Mouse (Mus musculus): ENCODE data around the gene Tead4. TPM values are rescaled to one million over a fixed set of nuclear protein-coding genes. Genes with fewer than 3 reads are reported as not detected.

Gene Tead4
- polyA plus RNA-seq, 1 experiment from 2014 or later = 1.6 TPM

GRCm38 (mm10) chr6:128259252-128259651 is 41.4 kb downstream of the Tead4 start:
- Histone ChIP-seq H3K4me2 (replicated peaks) (no peak overlapping the region), H3K4me1 (no peaks in the 10 kb centered on the region), H3K36me3 (no peaks in the 10 kb centered on the region), H3K27me3 (replicated peaks) (no peaks in the 10 kb centered on the region), H3K4me3 (no peak overlapping the region), H3K9ac (no peak overlapping the region), H3K27ac (no peak overlapping the region), H3K9me3 (no peaks in the 10 kb centered on the region)
- 82% methylated on average over 3 of the region's 3 CpGs for WGBS
- ATAC-seq (ENCODE audit: low FRiP score, low read depth) = no peak

GRCm38 (mm10) chr6:128255941-128256340 is 44.7 kb downstream of the Tead4 start:
- no peak overlapping the region for H3K4me2 ChIP-seq (replicated peaks)
- no peaks in the 10 kb centered on the region for H3K4me1 ChIP-seq
- no peak overlapping the region for H3K4me3 ChIP-seq
- H3K9ac ChIP-seq = no peak overlapping the region
- no peaks in the 10 kb centered on the region for H3K27me3 ChIP-seq (replicated peaks)
- no peaks in the 10 kb centered on the region for H3K36me3 ChIP-seq
- whole genome bisulfite sequencing = 72% methylated on average over 2 of the region's 2 CpGs
- H3K9me3 ChIP-seq = no peaks in the 10 kb centered on the region
- H3K27ac ChIP-seq = no peak overlapping the region
- ATAC-seq (ENCODE audit: low FRiP score, low read depth) = no peak

- no peak overlapping the region for H3K4me3 ChIP-seq
- H3K9me3 ChIP-seq = no peaks in the 10 kb centered on the region
- no peak overlapping the region for H3K27ac ChIP-seq
- 82% methylated on average over 4 of the region's 4 CpGs for WGBS
- no peak overlapping the region for H3K4me2 ChIP-seq (replicated peaks)
- H3K9ac ChIP-seq = no peak overlapping the region
- H3K4me1 ChIP-seq = no peaks in the 10 kb centered on the region
- H3K36me3 ChIP-seq = no peaks in the 10 kb centered on the region
- ATAC-seq (ENCODE audit: low FRiP score, low read depth) = no peak
- no peaks in the 10 kb centered on the region for H3K27me3 ChIP-seq (replicated peaks)
These were observed 45.3 kb downstream of the Tead4 start for GRCm38 (mm10) chr6:128255292-128255691.

- ATAC-seq (ENCODE audit: low FRiP score, low read depth) = no peak
- H3K4me2 ChIP-seq (replicated peaks) = no peak overlapping the region
- no peaks in the 10 kb centered on the region for H3K36me3 ChIP-seq
- H3K9me3 ChIP-seq = no peaks in the 10 kb centered on the region
- H3K4me1 ChIP-seq = no peaks in the 10 kb centered on the region
- no peak overlapping the region for H3K9ac ChIP-seq
- no peak overlapping the region for H3K27ac ChIP-seq
- no peaks in the 10 kb centered on the region for H3K27me3 ChIP-seq (replicated peaks)
- WGBS = 44% methylated on average over 4 of the region's 4 CpGs
- no peak overlapping the region for H3K4me3 ChIP-seq
These were observed 46.1 kb downstream of the Tead4 start for GRCm38 (mm10) chr6:128254551-128254950.

GRCm38 (mm10) chr6:128253111-128253510 is 47.5 kb downstream of the Tead4 start:
- H3K9ac ChIP-seq = no peak overlapping the region
- no peaks in the 10 kb centered on the region for H3K36me3 ChIP-seq
- 85% methylated on average over 2 of the region's 2 CpGs for WGBS
- H3K4me3 ChIP-seq = no peak overlapping the region
- H3K27ac ChIP-seq = no peak overlapping the region
- no peaks in the 10 kb centered on the region for H3K4me1 ChIP-seq
- no peaks in the 10 kb centered on the region for H3K9me3 ChIP-seq
- no peak overlapping the region for H3K4me2 ChIP-seq (replicated peaks)
- no peaks in the 10 kb centered on the region for H3K27me3 ChIP-seq (replicated peaks)
- ATAC-seq (ENCODE audit: low FRiP score, low read depth) = no peak

- Histone ChIP-seq H3K4me2 (replicated peaks) (no peak overlapping the region), H3K4me3 (no peak overlapping the region), H3K4me1 (no peaks in the 10 kb centered on the region), H3K36me3 (no peaks in the 10 kb centered on the region), H3K9me3 (no peaks in the 10 kb centered on the region), H3K27me3 (replicated peaks) (no peaks in the 10 kb centered on the region), H3K9ac (no peak overlapping the region), H3K27ac (no peak overlapping the region)
- ATAC-seq (ENCODE audit: low FRiP score, low read depth) = no peak
- WGBS = 84% methylated on average over 5 of the region's 5 CpGs
These were observed 50.0 kb downstream of the Tead4 start for GRCm38 (mm10) chr6:128250596-128250995.

DNA sequence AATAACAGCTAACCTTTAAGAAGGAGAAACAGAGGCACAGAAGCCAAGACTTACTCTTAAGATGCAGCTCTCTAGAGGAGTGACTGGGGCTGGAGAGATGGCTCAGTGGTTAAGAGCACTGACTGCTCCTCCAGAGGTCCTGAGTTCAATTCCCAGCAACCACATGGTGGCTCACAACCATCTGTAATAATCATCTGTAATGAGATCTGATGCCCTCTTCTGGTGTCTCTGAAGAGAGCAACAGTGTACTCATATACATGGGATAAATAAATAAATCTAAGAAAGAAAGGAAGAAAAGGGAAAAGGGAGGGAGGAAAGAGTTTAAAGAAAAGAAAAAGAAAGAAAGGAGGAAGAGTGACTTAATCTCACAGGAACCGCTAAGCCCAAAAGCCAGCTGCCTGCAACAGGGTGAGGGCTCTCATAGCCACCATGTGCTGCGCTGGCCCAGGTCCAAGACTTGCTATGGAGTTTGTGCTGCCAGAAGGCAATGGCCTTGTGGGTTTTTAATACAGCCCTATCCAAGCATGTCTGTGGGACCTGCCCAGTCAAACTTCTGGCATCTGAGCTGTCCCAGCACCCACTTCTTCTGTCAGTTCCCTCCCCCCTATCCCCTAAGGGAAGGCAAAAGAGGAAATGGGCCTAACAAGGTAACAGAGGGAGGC is 63.4 kb downstream of the Tead4 start:
- H3K9ac ChIP-seq = no peak overlapping the region

DNA sequence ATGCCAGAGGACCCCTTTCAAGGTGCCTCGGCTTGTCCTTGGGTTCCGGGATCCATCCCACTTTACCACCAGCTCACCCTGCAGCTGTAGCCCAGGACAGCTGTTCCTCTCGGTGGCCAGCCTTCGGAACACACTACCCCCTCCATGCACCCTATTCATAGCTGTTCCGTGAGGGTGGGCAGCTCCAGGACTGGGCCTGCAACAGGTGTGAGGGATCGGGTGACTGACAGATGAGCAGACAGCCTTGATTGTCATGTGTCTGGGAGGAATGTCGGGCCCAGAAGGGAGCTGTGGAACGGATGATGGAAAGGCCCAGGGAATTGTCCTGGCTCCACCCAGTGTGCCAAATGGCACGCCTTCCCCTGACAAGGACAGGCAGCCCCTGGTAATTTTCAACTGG is 64.0 kb downstream of the Tead4 start:
- H3K9ac ChIP-seq = no peak overlapping the region
- ATAC-seq (ENCODE audit: low FRiP score, low read depth) = no peak
- H3K4me3 ChIP-seq = no peak overlapping the region
- no peaks in the 10 kb centered on the region for H3K27me3 ChIP-seq (replicated peaks)
- H3K36me3 ChIP-seq = no peaks in the 10 kb centered on the region
- H3K4me2 ChIP-seq (replicated peaks) = no peak overlapping the region
- no peak overlapping the region for H3K27ac ChIP-seq
- 71% methylated on average over 9 of the region's 9 CpGs for WGBS
- H3K9me3 ChIP-seq = no peaks in the 10 kb centered on the region
- H3K4me1 ChIP-seq = no peaks in the 10 kb centered on the region

More for the DNA sequence above, 63.4 kb downstream of the Tead4 start:
- H3K27me3 ChIP-seq (replicated peaks) = no peaks in the 10 kb centered on the region
- 81% methylated on average over 2 of the region's 2 CpGs for WGBS
- no peak overlapping the region for H3K4me3 ChIP-seq
- no peaks in the 10 kb centered on the region for H3K9me3 ChIP-seq
- no peak overlapping the region for H3K4me2 ChIP-seq (replicated peaks)
- no peaks in the 10 kb centered on the region for H3K36me3 ChIP-seq
- H3K27ac ChIP-seq = no peak overlapping the region
- ATAC-seq (ENCODE audit: low FRiP score, low read depth) = no peak
- H3K4me1 ChIP-seq = no peaks in the 10 kb centered on the region

DNA sequence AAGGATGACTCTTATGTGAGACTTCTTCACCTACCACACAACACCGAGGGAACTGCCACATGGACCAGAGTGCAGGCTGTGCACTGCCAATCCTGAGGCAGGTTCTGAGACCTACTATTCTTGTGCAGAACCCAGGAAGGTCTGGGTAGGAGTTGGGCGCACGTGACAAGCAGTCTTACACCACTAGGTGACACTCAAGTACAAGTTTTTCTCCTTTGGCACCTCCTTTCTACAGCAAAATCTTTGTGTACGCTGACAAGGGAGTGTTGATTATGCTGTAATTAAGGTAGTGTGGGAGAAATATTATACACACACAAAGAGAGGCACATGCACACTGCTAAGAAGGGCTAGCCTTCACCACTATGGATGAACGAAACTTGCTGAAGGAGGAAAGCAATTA is 66.4 kb downstream of the Tead4 start:
- 35% methylated on average over 5 of the region's 5 CpGs for WGBS
- no peak overlapping the region for H3K9ac ChIP-seq
- no peak overlapping the region for H3K27ac ChIP-seq
- peak; percentile 66; the same call in 1 of the 2 replicates for ATAC-seq (ENCODE audit: low FRiP score, low read depth)
- H3K36me3 ChIP-seq = no peaks in the 10 kb centered on the region
- H3K4me1 ChIP-seq = no peaks in the 10 kb centered on the region
- H3K4me2 ChIP-seq (replicated peaks) = no peak overlapping the region
- no peaks in the 10 kb centered on the region for H3K9me3 ChIP-seq
- no peaks in the 10 kb centered on the region for H3K27me3 ChIP-seq (replicated peaks)
- no peak overlapping the region for H3K4me3 ChIP-seq

DNA sequence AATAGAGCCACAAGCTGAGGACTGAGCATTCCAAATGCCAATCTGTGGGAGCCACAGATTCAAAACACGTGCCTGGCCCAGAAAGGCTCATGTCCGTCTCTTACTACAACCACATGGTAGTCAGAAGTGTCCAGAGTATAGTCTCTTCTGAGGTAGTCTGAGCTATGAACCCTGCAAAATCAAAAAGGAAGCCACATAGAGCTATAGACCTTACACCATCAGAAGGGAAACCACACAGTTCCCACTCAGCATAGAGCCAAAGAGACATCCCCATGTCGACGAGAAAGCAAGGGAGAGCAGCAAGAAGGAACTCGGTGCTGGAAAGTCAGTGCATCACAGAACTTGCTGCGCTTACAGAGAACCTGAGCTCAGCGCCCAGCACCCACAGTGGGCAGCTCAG is 68.4 kb downstream of the Tead4 start:
- H3K9me3 ChIP-seq = no peaks in the 10 kb centered on the region

DNA sequence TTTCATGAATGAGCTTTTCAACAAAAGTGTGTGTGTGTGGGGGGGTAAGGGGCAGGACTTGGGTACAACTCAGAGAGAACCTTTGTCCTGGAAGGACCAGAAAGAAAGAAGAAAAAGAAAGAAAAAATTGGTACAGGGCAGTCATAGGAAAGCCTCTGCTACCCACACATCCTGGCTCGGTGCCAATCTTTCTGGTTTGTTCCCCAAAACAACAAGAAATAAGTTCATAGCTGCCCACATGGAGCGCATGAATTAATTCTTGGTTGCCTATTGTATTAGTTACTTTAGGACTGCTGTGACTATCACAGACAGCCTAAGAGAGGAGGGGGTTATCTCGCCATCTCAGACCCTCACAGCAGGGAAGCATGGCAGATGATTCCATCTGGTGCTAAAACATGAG is 68.9 kb downstream of the Tead4 start:
- Histone ChIP-seq H3K9ac (no peak overlapping the region), H3K27me3 (replicated peaks) (no peaks in the 10 kb centered on the region), H3K36me3 (no peaks in the 10 kb centered on the region), H3K4me1 (no peaks in the 10 kb centered on the region), H3K4me3 (no peak overlapping the region), H3K9me3 (no peaks in the 10 kb centered on the region), H3K27ac (no peak overlapping the region), H3K4me2 (replicated peaks) (no peak overlapping the region)
- no peak for ATAC-seq (ENCODE audit: low FRiP score, low read depth)
- 71% methylated on average over 3 of the region's 3 CpGs for WGBS

More for the DNA sequence above, 68.4 kb downstream of the Tead4 start:
- ATAC-seq (ENCODE audit: low FRiP score, low read depth) = no peak
- H3K4me2 ChIP-seq (replicated peaks) = no peak overlapping the region
- no peak overlapping the region for H3K4me3 ChIP-seq
- no peaks in the 10 kb centered on the region for H3K36me3 ChIP-seq
- H3K27me3 ChIP-seq (replicated peaks) = no peaks in the 10 kb centered on the region
- 75% methylated on average over 7 of the region's 7 CpGs for WGBS
- no peak overlapping the region for H3K27ac ChIP-seq
- H3K4me1 ChIP-seq = no peaks in the 10 kb centered on the region
- no peak overlapping the region for H3K9ac ChIP-seq

DNA sequence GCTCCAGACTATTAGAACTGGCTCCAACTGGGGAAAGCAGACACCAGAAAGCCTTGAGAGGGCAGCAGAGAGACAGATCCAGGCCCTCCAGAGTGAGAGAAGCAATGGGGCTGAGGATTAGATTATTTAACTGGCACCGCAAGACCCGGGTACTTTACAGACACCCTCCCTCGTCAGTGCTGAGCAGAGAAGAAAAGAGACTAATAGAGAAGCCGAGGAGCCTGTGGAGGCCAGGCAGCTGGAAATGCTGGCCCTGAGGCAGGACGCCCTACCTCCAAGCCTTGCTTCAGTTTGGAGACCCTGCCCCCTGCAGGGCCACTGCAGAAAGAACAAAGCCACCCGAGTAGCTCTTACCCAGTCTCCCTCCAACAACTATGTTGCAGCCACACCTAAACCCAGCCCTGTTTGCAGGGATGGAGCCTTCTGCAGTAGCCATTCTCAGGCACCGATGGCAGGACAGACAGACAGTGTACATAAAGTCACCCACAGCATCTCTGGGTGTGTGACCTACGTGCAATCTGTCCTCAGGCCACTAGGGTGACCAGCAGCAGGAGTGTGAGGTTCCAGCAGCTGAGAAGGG is 73.1 kb downstream of the Tead4 start:
- Histone ChIP-seq H3K9ac (no peak overlapping the region), H3K27ac (no peak overlapping the region), H3K4me2 (replicated peaks) (peak overlapping the region; percentile 25; the same call in 1 of the 2 replicates), H3K4me3 (no peak overlapping the region), H3K36me3 (no peaks in the 10 kb centered on the region), H3K9me3 (no peaks in the 10 kb centered on the region), H3K27me3 (replicated peaks) (no peaks in the 10 kb centered on the region), H3K4me1 (no peaks in the 10 kb centered on the region)
- ATAC-seq (ENCODE audit: low FRiP score, low read depth) = peak; percentile 34; the same call in 1 of the 2 replicates
- 18% methylated on average over 8 of the region's 8 CpGs for WGBS

GRCm38 (mm10) chr6:128226941-128227340 is 73.7 kb downstream of the Tead4 start:
- no peaks in the 10 kb centered on the region for H3K9me3 ChIP-seq
- 89% methylated on average over 3 of the region's 3 CpGs for WGBS
- no peak for ATAC-seq (ENCODE audit: low FRiP score, low read depth)
- no peak overlapping the region for H3K27ac ChIP-seq
- no peaks in the 10 kb centered on the region for H3K4me1 ChIP-seq
- H3K36me3 ChIP-seq = no peaks in the 10 kb centered on the region
- no peak overlapping the region for H3K4me3 ChIP-seq
- no peaks in the 10 kb centered on the region for H3K27me3 ChIP-seq (replicated peaks)
- no peak overlapping the region for H3K4me2 ChIP-seq (replicated peaks)
- H3K9ac ChIP-seq = no peak overlapping the region

All from neural tube, embryonic 12.5 days (tissue).